Mouse (Mus musculus): Measurements from ENCODE around the gene Avpr1b. TPM values are rescaled to one million over a fixed set of nuclear protein-coding genes. Genes with fewer than 3 reads are reported as not detected.

Avpr1b gene
- polyA plus RNA-seq, 2 experiments: not detected

- Histone ChIP-seq H3K9ac (replicated peaks) (no peak overlapping the region), H3K4me1 (replicated peaks; ENCODE audit: control insufficient read depth in 2 of 2, insufficient read depth in 2 of 2, low read length in 1 of 2) (peaks cover 13 to 26% of the 10 kb centered on the region in 2 experiments), H3K4me3 (ENCODE audit: insufficient read depth in 1 of 2, low read depth in 2 of 2, low read length in 2 of 2) (no peak overlapping the region), H3K27me3 (ENCODE audit: control insufficient read depth, insufficient read depth, low read length) (no peaks in the 10 kb centered on the region), H3K36me3 (replicated peaks; ENCODE audit: control insufficient read depth, insufficient read depth, low read depth) (no peaks in the 10 kb centered on the region), H3K4me2 (ENCODE audit: low read depth) (peak overlapping the region; percentile 2; the same call in 1 of the 2 replicates), H3K27ac (peak overlapping the region; percentile 15; the same call in 1 of the 2 replicates), H3K9me3 (ENCODE audit: control insufficient read depth, low read length) (no peaks in the 10 kb centered on the region)
- peak; percentile 76 for ATAC-seq (ENCODE audit: insufficient read depth)
- DNase-seq (ENCODE audit: low read depth in 3 of 3, low spot score in 3 of 3): peak in 2 of 3 experiments; percentile 73 to 82
- WGBS (ENCODE audit: insufficient replicate concordance): 31% methylated on average over 5 of the region's 5 CpGs
- TF ChIP-seq EP300 (IDR thresholded peaks at IDR 0.05; ENCODE audit: low read depth): peak; percentile 71
- TF ChIP-seq CTCF (IDR thresholded peaks at IDR 0.05; ENCODE audit: low read depth): no peak
Observed at GRCm38 (mm10) chr1:131616546-131617220, 17.6 kb downstream of the Avpr1b start.

- H3K36me3 ChIP-seq (replicated peaks; ENCODE audit: control insufficient read depth, insufficient read depth, low read depth): no peaks in the 10 kb centered on the region
- H3K9me3 ChIP-seq (ENCODE audit: control insufficient read depth, low read length): no peaks in the 10 kb centered on the region
- no peak overlapping the region for H3K9ac ChIP-seq (replicated peaks)
- no peaks in the 10 kb centered on the region for H3K27me3 ChIP-seq (ENCODE audit: control insufficient read depth, insufficient read depth, low read length)
- DNase-seq (ENCODE audit: low read depth in 3 of 3, low spot score in 3 of 3): no peak
- H3K27ac ChIP-seq: no peak overlapping the region
- no peak overlapping the region for H3K4me2 ChIP-seq (ENCODE audit: low read depth)
- no peak for TF ChIP-seq EP300 (IDR thresholded peaks at IDR 0.05; ENCODE audit: low read depth)
- peak; percentile 49 for TF ChIP-seq CTCF (IDR thresholded peaks at IDR 0.05; ENCODE audit: low read depth)
- no peak for ATAC-seq (ENCODE audit: insufficient read depth)
- peaks cover 12 to 21% of the 10 kb centered on the region in 2 experiments for H3K4me1 ChIP-seq (replicated peaks; ENCODE audit: control insufficient read depth in 2 of 2, insufficient read depth in 2 of 2, low read length in 1 of 2)
- no peak overlapping the region for H3K4me3 ChIP-seq (ENCODE audit: insufficient read depth in 1 of 2, low read depth in 2 of 2, low read length in 2 of 2)
- 88% methylated on average over 1 of the region's 1 CpGs for WGBS (ENCODE audit: insufficient replicate concordance)
Observed at GRCm38 (mm10) chr1:131618576-131618975, 19.5 kb downstream of the Avpr1b start.

- TF ChIP-seq EP300 (IDR thresholded peaks at IDR 0.05; ENCODE audit: low read depth) (no peak), CTCF (IDR thresholded peaks at IDR 0.05; ENCODE audit: low read depth) (no peak)
- H3K4me1 ChIP-seq (replicated peaks; ENCODE audit: control insufficient read depth in 2 of 2, insufficient read depth in 2 of 2, low read length in 1 of 2): peaks cover 6 to 17% of the 10 kb centered on the region in 2 experiments
- 69% methylated on average over 7 of the region's 7 CpGs for whole genome bisulfite sequencing (ENCODE audit: insufficient replicate concordance)
- no peak overlapping the region for H3K4me3 ChIP-seq (ENCODE audit: insufficient read depth in 1 of 2, low read depth in 2 of 2, low read length in 2 of 2)
- H3K9ac ChIP-seq (replicated peaks): no peak overlapping the region
- ATAC-seq (ENCODE audit: insufficient read depth) (no peak), DNase-seq (ENCODE audit: low read depth in 3 of 3, low spot score in 3 of 3) (no peak)
- H3K36me3 ChIP-seq (replicated peaks; ENCODE audit: control insufficient read depth, insufficient read depth, low read depth): no peaks in the 10 kb centered on the region
- H3K27me3 ChIP-seq (ENCODE audit: control insufficient read depth, insufficient read depth, low read length): no peaks in the 10 kb centered on the region
- no peak overlapping the region for H3K27ac ChIP-seq
- H3K9me3 ChIP-seq (ENCODE audit: control insufficient read depth, low read length): no peaks in the 10 kb centered on the region
- H3K4me2 ChIP-seq (ENCODE audit: low read depth): no peak overlapping the region
Observed at GRCm38 (mm10) chr1:131619348-131619747, 20.3 kb downstream of the Avpr1b start.

- 67% methylated on average over 3 of the region's 3 CpGs for WGBS (ENCODE audit: insufficient replicate concordance)
- ATAC-seq (ENCODE audit: insufficient read depth) (no peak), DNase-seq (ENCODE audit: low read depth in 3 of 3, low spot score in 3 of 3) (no peak)
- Histone ChIP-seq H3K4me3 (ENCODE audit: insufficient read depth in 1 of 2, low read depth in 2 of 2, low read length in 2 of 2) (no peak overlapping the region), H3K9ac (replicated peaks) (no peak overlapping the region), H3K4me1 (replicated peaks; ENCODE audit: control insufficient read depth in 2 of 2, insufficient read depth in 2 of 2, low read length in 1 of 2) (no peaks in the 10 kb centered on the region; a peak in 1 of 4 replicates), H3K4me2 (ENCODE audit: low read depth) (no peak overlapping the region), H3K9me3 (ENCODE audit: control insufficient read depth, low read length) (no peaks in the 10 kb centered on the region), H3K36me3 (replicated peaks; ENCODE audit: control insufficient read depth, insufficient read depth, low read depth) (no peaks in the 10 kb centered on the region), H3K27ac (no peak overlapping the region), H3K27me3 (ENCODE audit: control insufficient read depth, insufficient read depth, low read length) (no peaks in the 10 kb centered on the region)
- TF ChIP-seq EP300 (IDR thresholded peaks at IDR 0.05; ENCODE audit: low read depth) (no peak), CTCF (IDR thresholded peaks at IDR 0.05; ENCODE audit: low read depth) (no peak)
Observed at GRCm38 (mm10) chr1:131623644-131624043, 24.6 kb downstream of the Avpr1b start.

DNA sequence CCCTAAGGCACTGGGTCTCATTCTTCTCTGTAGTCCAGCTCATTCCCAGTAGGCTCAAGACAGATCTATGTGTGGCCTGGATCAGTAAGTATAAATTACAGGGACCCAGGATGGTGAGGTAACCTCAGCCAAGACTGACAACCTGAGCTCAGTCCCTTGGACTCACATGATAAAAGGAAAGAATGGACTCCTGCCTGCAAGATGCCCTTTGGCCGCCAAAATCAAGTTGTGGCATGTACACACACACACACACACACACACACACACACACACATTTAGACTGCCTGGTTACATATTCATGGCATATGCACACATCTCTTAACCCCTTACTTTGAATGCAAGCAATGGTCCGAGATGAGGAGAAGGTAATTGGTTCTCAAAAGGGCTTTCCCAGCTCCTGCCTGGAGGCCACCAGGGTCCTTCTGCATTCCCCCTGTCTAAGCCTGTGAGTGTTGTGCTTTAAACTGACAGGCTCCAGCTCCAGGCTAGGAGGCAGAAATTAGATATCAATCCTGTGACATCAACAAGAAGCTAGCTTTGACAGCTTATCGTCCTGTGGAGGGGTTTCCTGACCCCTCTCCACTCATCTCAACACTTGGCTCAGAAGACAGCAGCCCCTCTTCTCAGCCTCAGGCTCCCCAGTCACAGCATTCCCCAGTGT lies 25.3 kb downstream of the Avpr1b start:
- Histone ChIP-seq H3K4me3 (ENCODE audit: insufficient read depth in 1 of 2, low read depth in 2 of 2, low read length in 2 of 2) (no peak overlapping the region), H3K4me1 (replicated peaks; ENCODE audit: control insufficient read depth in 2 of 2, insufficient read depth in 2 of 2, low read length in 1 of 2) (no peaks in the 10 kb centered on the region; a peak in 1 of 4 replicates), H3K9me3 (ENCODE audit: control insufficient read depth, low read length) (no peaks in the 10 kb centered on the region), H3K36me3 (replicated peaks; ENCODE audit: control insufficient read depth, insufficient read depth, low read depth) (no peaks in the 10 kb centered on the region), H3K4me2 (ENCODE audit: low read depth) (no peak overlapping the region), H3K9ac (replicated peaks) (no peak overlapping the region), H3K27me3 (ENCODE audit: control insufficient read depth, insufficient read depth, low read length) (no peaks in the 10 kb centered on the region), H3K27ac (no peak overlapping the region)
- ATAC-seq (ENCODE audit: insufficient read depth) (no peak), DNase-seq (ENCODE audit: low read depth in 3 of 3, low spot score in 3 of 3) (no peak)
- TF ChIP-seq EP300 (IDR thresholded peaks at IDR 0.05; ENCODE audit: low read depth): no peak
- no peak for TF ChIP-seq CTCF (IDR thresholded peaks at IDR 0.05; ENCODE audit: low read depth)
- 49% methylated on average over 3 of the region's 3 CpGs for WGBS (ENCODE audit: insufficient replicate concordance)

Data from liver, embryonic 14.5 days (tissue).